Mouse (Mus musculus) heart, embryonic 14.5 days (tissue): ENCODE measurements around the gene Atp1b1. TPM values are rescaled to one million over a fixed set of nuclear protein-coding genes. Genes with fewer than 3 reads are reported as not detected.

ENCODE experiments used
- ATAC-seq: fragments of 200-750 bp; cut with Nextera tagmentation; 2 replicates; pipeline ENCODE4 v1.8.0; 2017; ENCODE audit warnings: low read depth, moderate TSS enrichment; ENCODE audit not compliant: insufficient number of reproducible peaks, insufficient read depth, low FRiP score
- H3K27ac ChIP-seq, 2 experiments: fragments of 200-500 bp in 1 of 2; fragments of 300-500 bp in 1 of 2; sonication (generic) in 1 of 2; replicated peaks in 1 of 2; 2 replicates each; pipeline ENCODE4 v1.5.1; 2012 to 2014; ENCODE audit warnings: low read depth in 2 of 2, low read length in 2 of 2, control low read depth in 1 of 2, mild to moderate bottlenecking in 1 of 2, mixed read lengths in 1 of 2; ENCODE audit not compliant: control insufficient read depth in 1 of 2, insufficient read depth in 1 of 2
- H3K27me3 ChIP-seq: fragments of 300-500 bp; sonication (generic); 2 replicates; pipeline ENCODE4 v1.6.1; 2014; ENCODE audit warnings: mild to moderate bottlenecking, low read length, control low read depth; ENCODE audit not compliant: control insufficient read depth, insufficient read depth
- H3K36me3 ChIP-seq: fragments of 300-500 bp; sonication (generic); 2 replicates; pipeline ENCODE4 v1.6.1; 2014; ENCODE audit warnings: mild to moderate bottlenecking, control low read depth, low read length, mixed read lengths; ENCODE audit not compliant: control insufficient read depth, insufficient read depth
- H3K4me1 ChIP-seq, 2 experiments: fragments of 200-500 bp in 1 of 2; fragments of 300-500 bp in 1 of 2; sonication (generic) in 1 of 2; 2 replicates each; pipeline ENCODE4 v1.6.1; 2012 to 2014; ENCODE audit warnings: low read length in 2 of 2, control low read depth in 1 of 2, mixed read lengths in 1 of 2; ENCODE audit not compliant: control insufficient read depth in 2 of 2, insufficient read depth in 2 of 2
- H3K4me2 ChIP-seq: fragments of 300-500 bp; sonication (generic); 2 replicates; pipeline ENCODE4 v1.6.1; 2014; ENCODE audit warnings: mild to moderate bottlenecking, low read length
- H3K4me3 ChIP-seq, 2 experiments: fragments of 200-500 bp in 1 of 2; fragments of 300-500 bp in 1 of 2; sonication (generic) in 1 of 2; 2 replicates each; pipeline ENCODE4 v1.5.1; 2012 to 2014; ENCODE audit warnings: low read length in 2 of 2, mild to moderate bottlenecking in 2 of 2, control low read depth in 1 of 2, low read depth in 1 of 2, moderate library complexity in 1 of 2; ENCODE audit not compliant: control insufficient read depth in 1 of 2, insufficient read depth in 1 of 2
- H3K9ac ChIP-seq: fragments of 300-500 bp; sonication (generic); 2 replicates; pipeline ENCODE4 v1.6.1; 2014; ENCODE audit warnings: mild to moderate bottlenecking, low read length
- H3K9me3 ChIP-seq: fragments of 300-500 bp; sonication (generic); 2 replicates; pipeline ENCODE4 v1.6.1; 2016; ENCODE audit warnings: low read length, control low read depth; ENCODE audit not compliant: control insufficient read depth
- WGBS: fragments of 180-500 bp; shearing (Covaris S2); extraction: QIAGEN DNeasy Blood & Tissue Kit; methylation state at CpG from one replicate; pipeline ENCODE4 v1.1.7; 2014; 5-methylcytosine and 5-hydroxymethylcytosine counted together
- polyA plus RNA-seq: library from polyadenylated mRNA; unstranded; fragments of >200 nt; fragmentation: Nextera tagmentation; extraction: Ambion mirVana; gene quantifications from 2 replicates; pipeline ENCODE4 v1.2.1, GENCODE M21; 2014

Atp1b1 gene
- polyA plus RNA-seq, 1 experiment from 2014 or later: 303 TPM

- Histone ChIP-seq H3K27me3 (no peaks in the 10 kb centered on the region), H3K4me1 (peaks cover 2 to 12% of the 10 kb centered on the region in 2 experiments; a peak in 2 of 4 replicates), H3K9me3 (no peaks in the 10 kb centered on the region), H3K36me3 (no peaks in the 10 kb centered on the region), H3K4me2 (no peak overlapping the region), H3K4me3 (no peak overlapping the region), H3K9ac (no peak overlapping the region), H3K27ac (no peak overlapping the region)
- ATAC-seq: no peak
- WGBS: 69% methylated on average over 2 of the region's 2 CpGs
Observed at GRCm38 (mm10) chr1:164408655-164409054, 49.5 kb downstream of the Atp1b1 start.

- no peaks in the 10 kb centered on the region for H3K36me3 ChIP-seq
- 68% methylated on average over 5 of the region's 5 CpGs for WGBS
- H3K4me1 ChIP-seq: peaks cover 2 to 12% of the 10 kb centered on the region in 2 experiments; a peak in 2 of 4 replicates
- no peak for ATAC-seq
- H3K27me3 ChIP-seq: no peaks in the 10 kb centered on the region
- no peak overlapping the region for H3K4me3 ChIP-seq
- H3K27ac ChIP-seq: no peak overlapping the region
- 0 out of 2 replicates have a peak, but pooled peaks cover 5% of the 10 kb centered on the region for H3K9me3 ChIP-seq
- no peak overlapping the region for H3K9ac ChIP-seq
- no peak overlapping the region for H3K4me2 ChIP-seq
Observed at GRCm38 (mm10) chr1:164406506-164406905, 51.6 kb downstream of the Atp1b1 start.

- H3K4me2 ChIP-seq: peak overlapping the region; percentile 54
- H3K4me3 ChIP-seq: no peak overlapping the region; a peak in 1 of 4 replicates
- H3K27ac ChIP-seq: peak overlapping the region; percentile 82 to 84
- 13% methylated on average over 5 of the region's 5 CpGs for WGBS
- H3K36me3 ChIP-seq: no peaks in the 10 kb centered on the region
- peak overlapping the region; percentile 50 for H3K9ac ChIP-seq
- H3K27me3 ChIP-seq: no peaks in the 10 kb centered on the region
- H3K9me3 ChIP-seq: 0 out of 2 replicates have a peak, but pooled peaks cover 5% of the 10 kb centered on the region
- 0 out of 2 replicates have a peak, but pooled peaks have one; percentile 26 for ATAC-seq
- peaks cover 2 to 12% of the 10 kb centered on the region in 2 experiments; a peak in 2 of 4 replicates for H3K4me1 ChIP-seq
Observed at GRCm38 (mm10) chr1:164405385-164405802, 52.8 kb downstream of the Atp1b1 start.

GRCm38 (mm10) chr1:164399578-164399977 is 58.6 kb downstream of the Atp1b1 start:
- H3K4me1 ChIP-seq: no peaks in the 10 kb centered on the region
- no peak overlapping the region for H3K4me2 ChIP-seq
- 43% methylated on average over 3 of the region's 3 CpGs for WGBS
- H3K9ac ChIP-seq: no peak overlapping the region
- ATAC-seq: no peak
- no peak overlapping the region for H3K27ac ChIP-seq
- H3K36me3 ChIP-seq: no peaks in the 10 kb centered on the region
- H3K4me3 ChIP-seq: no peak overlapping the region
- 0 out of 2 replicates have a peak, but pooled peaks cover 5% of the 10 kb centered on the region for H3K9me3 ChIP-seq
- H3K27me3 ChIP-seq: no peaks in the 10 kb centered on the region

GRCm38 (mm10) chr1:164397672-164398071 is 60.5 kb downstream of the Atp1b1 start:
- Histone ChIP-seq H3K36me3 (no peaks in the 10 kb centered on the region), H3K9me3 (0 out of 2 replicates have a peak, but pooled peaks cover 5% of the 10 kb centered on the region), H3K9ac (no peak overlapping the region), H3K4me3 (no peak overlapping the region), H3K4me1 (no peaks in the 10 kb centered on the region), H3K4me2 (no peak overlapping the region), H3K27me3 (no peaks in the 10 kb centered on the region), H3K27ac (no peak overlapping the region)
- WGBS: 36% methylated on average over 4 of the region's 4 CpGs
- ATAC-seq: no peak

- H3K27ac ChIP-seq: no peak overlapping the region
- H3K4me1 ChIP-seq: peaks cover 0 to 10% of the 10 kb centered on the region in 2 experiments; a peak in 3 of 4 replicates
- no peak overlapping the region for H3K4me3 ChIP-seq
- no peaks in the 10 kb centered on the region for H3K9me3 ChIP-seq
- no peak overlapping the region for H3K4me2 ChIP-seq
- no peak overlapping the region for H3K9ac ChIP-seq
- no peak for ATAC-seq
- no peaks in the 10 kb centered on the region for H3K27me3 ChIP-seq
- H3K36me3 ChIP-seq: no peaks in the 10 kb centered on the region
- WGBS: 83% methylated on average over 6 of the region's 6 CpGs
Observed at GRCm38 (mm10) chr1:164395131-164395780, 62.9 kb downstream of the Atp1b1 start.

GRCm38 (mm10) chr1:164392176-164392575 is 66.0 kb downstream of the Atp1b1 start:
- Histone ChIP-seq H3K4me2 (peak overlapping the region; percentile 18; the same call in 1 of the 2 replicates), H3K27ac (peak overlapping the region; percentile 73 to 75), H3K9ac (peak overlapping the region; percentile 50), H3K27me3 (no peaks in the 10 kb centered on the region), H3K36me3 (no peaks in the 10 kb centered on the region), H3K4me3 (no peak overlapping the region), H3K9me3 (no peaks in the 10 kb centered on the region), H3K4me1 (peaks cover 0 to 10% of the 10 kb centered on the region in 2 experiments; a peak in 3 of 4 replicates)
- peak; percentile 64; the same call in 1 of the 2 replicates for ATAC-seq
- 11% methylated on average over 3 of the region's 3 CpGs for WGBS
